Mouse (Mus musculus) hindbrain, postnatal 0 days (tissue): ENCODE measurements around the gene Ssbp1. TPM values are rescaled to one million over a fixed set of nuclear protein-coding genes. Genes with fewer than 3 reads are reported as not detected.

Experiments
- ATAC-seq: fragments of 200-750 bp; cut with Nextera tagmentation; 2 replicates; pipeline ENCODE4 v1.8.0; 2017; ENCODE audit warnings: mild to moderate bottlenecking, moderate TSS enrichment, moderate library complexity
- DNase-seq: peaks from one replicate; pipeline ENCODE4 v3.0.0-alpha.2; 2015; ENCODE audit warnings: low spot score
- H3K27ac ChIP-seq: fragments of 300-500 bp; sonication (generic); 2 replicates; pipeline ENCODE4 v1.5.1; 2014; ENCODE audit warnings: mild to moderate bottlenecking
- H3K27me3 ChIP-seq: fragments of 300-500 bp; sonication (generic); 2 replicates; pipeline ENCODE4 v1.6.1; 2014; ENCODE audit warnings: low read length, mixed read lengths; ENCODE audit not compliant: insufficient read depth
- H3K36me3 ChIP-seq: fragments of 300-500 bp; sonication (generic); 2 replicates; pipeline ENCODE4 v1.6.1; 2014; ENCODE audit warnings: low read length, mixed read lengths; ENCODE audit not compliant: insufficient read depth
- H3K4me1 ChIP-seq: fragments of 300-500 bp; sonication (generic); 2 replicates; pipeline ENCODE4 v1.6.1; 2014; ENCODE audit warnings: antibody characterized with exemption, low read length, mixed read lengths; ENCODE audit not compliant: insufficient read depth
- H3K4me2 ChIP-seq: fragments of 300-500 bp; sonication (generic); 2 replicates; pipeline ENCODE4 v1.6.1; 2014; ENCODE audit warnings: low read depth, mild to moderate bottlenecking, low read length, moderate library complexity, mixed read lengths
- H3K4me3 ChIP-seq: fragments of 300-500 bp; sonication (generic); 2 replicates; pipeline ENCODE4 v1.5.1; 2014; ENCODE audit warnings: low read length
- H3K9ac ChIP-seq: fragments of 300-500 bp; sonication (generic); replicated peaks from 2 replicates; pipeline ENCODE4 v1.6.1; 2014; ENCODE audit warnings: mild to moderate bottlenecking, low read length, moderate library complexity, mixed read lengths
- H3K9me3 ChIP-seq: fragments of 300-500 bp; sonication (generic); 2 replicates; pipeline ENCODE4 v1.6.1; 2016; ENCODE audit warnings: low read length, mixed read lengths
- CTCF ChIP-seq: IDR thresholded peaks from 2 replicates; pipeline ENCODE4 v1.5.1; 2016; ENCODE audit warnings: antibody characterized with exemption, control low read depth, low read depth
- WGBS: fragments of 180-500 bp; shearing (Covaris S2); extraction: QIAGEN DNeasy Blood & Tissue Kit; methylation state at CpG from one replicate; pipeline ENCODE4 v1.1.7; 2014; 5-methylcytosine and 5-hydroxymethylcytosine counted together
- polyA plus RNA-seq: library from polyadenylated mRNA; unstranded; fragments of >200 nt; fragmentation: Nextera tagmentation; extraction: Ambion mirVana; gene quantifications from 2 replicates; pipeline ENCODE4 v1.2.1, GENCODE M21; 2015
- total RNA-seq: library from RNA; depleted of rRNA; stranded (reverse); fragments of >200 nt; gene quantifications from 2 replicates; pipeline ENCODE4 v1.2.3, GENCODE M21; 2014

Ssbp1 gene
- total and polyA plus RNA-seq, 2 experiments from 2014 or later = 11.2 to 82.5 TPM

GRCm38 (mm10) chr6:40430878-40431277, 40.3 kb upstream of the Ssbp1 start:
- DNase-seq (no peak), ATAC-seq (no peak)
- H3K9ac ChIP-seq = no peak overlapping the region
- no peak overlapping the region for H3K4me3 ChIP-seq
- peak overlapping the region; percentile 8; the same call in 1 of the 2 replicates for H3K4me2 ChIP-seq
- WGBS = 53% methylated on average over 3 of the region's 3 CpGs
- H3K4me1 ChIP-seq = peaks cover 21% of the 10 kb centered on the region
- H3K27ac ChIP-seq = peak overlapping the region; percentile 73
- TF ChIP-seq CTCF = no peak
- no peaks in the 10 kb centered on the region for H3K27me3 ChIP-seq
- H3K9me3 ChIP-seq = no peaks in the 10 kb centered on the region
- H3K36me3 ChIP-seq = no peaks in the 10 kb centered on the region

GRCm38 (mm10) chr6:40431356-40431755, 39.8 kb upstream of the Ssbp1 start:
- no peaks in the 10 kb centered on the region for H3K27me3 ChIP-seq
- no peak overlapping the region for H3K9ac ChIP-seq
- ATAC-seq (no peak), DNase-seq (peak; percentile 77)
- H3K4me2 ChIP-seq = peak overlapping the region; percentile 8; the same call in 1 of the 2 replicates
- no peaks in the 10 kb centered on the region for H3K36me3 ChIP-seq
- H3K9me3 ChIP-seq = no peaks in the 10 kb centered on the region
- 39% methylated on average over 4 of the region's 4 CpGs for WGBS
- H3K27ac ChIP-seq = peak overlapping the region; percentile 73; the same call in 1 of the 2 replicates
- peaks cover 21% of the 10 kb centered on the region for H3K4me1 ChIP-seq
- no peak for TF ChIP-seq CTCF
- H3K4me3 ChIP-seq = no peak overlapping the region

GRCm38 (mm10) chr6:40431812-40432211, 39.3 kb upstream of the Ssbp1 start:
- no peaks in the 10 kb centered on the region for H3K36me3 ChIP-seq
- peak overlapping the region; percentile 73 for H3K27ac ChIP-seq
- H3K4me2 ChIP-seq = peak overlapping the region; percentile 30
- no peaks in the 10 kb centered on the region for H3K9me3 ChIP-seq
- H3K4me1 ChIP-seq = peaks cover 21% of the 10 kb centered on the region
- no peak for TF ChIP-seq CTCF
- DNase-seq = no peak
- no peak overlapping the region for H3K4me3 ChIP-seq
- ATAC-seq = no peak
- no peak overlapping the region for H3K9ac ChIP-seq
- H3K27me3 ChIP-seq = no peaks in the 10 kb centered on the region

GRCm38 (mm10) chr6:40432346-40433275, 38.5 kb upstream of the Ssbp1 start:
- Histone ChIP-seq H3K9ac (no peak overlapping the region), H3K27ac (peak overlapping the region; percentile 73), H3K27me3 (no peaks in the 10 kb centered on the region), H3K9me3 (no peaks in the 10 kb centered on the region), H3K4me2 (peak overlapping the region; percentile 30), H3K4me1 (peaks cover 21% of the 10 kb centered on the region), H3K36me3 (no peaks in the 10 kb centered on the region), H3K4me3 (no peak overlapping the region)
- TF ChIP-seq CTCF = no peak
- peak; percentile 86 for DNase-seq
- 68% methylated on average over 17 of the region's 17 CpGs for WGBS
- ATAC-seq = peak; percentile 34

- no peak for ATAC-seq
Observed at GRCm38 (mm10) chr6:40434697-40435096, 36.5 kb upstream of the Ssbp1 start.

GRCm38 (mm10) chr6:40435151-40436046, 35.8 kb upstream of the Ssbp1 start:
- Histone ChIP-seq H3K4me1 (peaks cover 10% of the 10 kb centered on the region), H3K9ac (peak overlapping the region; percentile 92), H3K4me2 (peak overlapping the region; percentile 79), H3K36me3 (no peaks in the 10 kb centered on the region), H3K9me3 (no peaks in the 10 kb centered on the region), H3K27ac (peak overlapping the region; percentile 88), H3K4me3 (peak overlapping the region; percentile 88), H3K27me3 (no peaks in the 10 kb centered on the region)
- TF ChIP-seq CTCF = peak; percentile 39
- ATAC-seq (peak; percentile 64), DNase-seq (peak; percentile 72)
- WGBS = under 1% methylated on average over 63 of the region's 72 CpGs

More at GRCm38 (mm10) chr6:40434697-40435096, 36.5 kb upstream of the Ssbp1 start:
- no peak for TF ChIP-seq CTCF
- H3K27me3 ChIP-seq = no peaks in the 10 kb centered on the region
- H3K4me3 ChIP-seq = peak overlapping the region; percentile 88
- no peaks in the 10 kb centered on the region for H3K9me3 ChIP-seq
- peak overlapping the region; percentile 88 for H3K27ac ChIP-seq
- H3K36me3 ChIP-seq = no peaks in the 10 kb centered on the region
- WGBS = 4% methylated on average over 7 of the region's 7 CpGs
- DNase-seq = no peak
- H3K4me2 ChIP-seq = peak overlapping the region; percentile 79
- peaks cover 16% of the 10 kb centered on the region for H3K4me1 ChIP-seq
- peak overlapping the region; percentile 92 for H3K9ac ChIP-seq
